Mouse (Mus musculus) ES-E14 (cell line): ENCODE measurements at regions not wholly inside any gene's neighbourhood (a gene's known extent, or its start where the extent isn't known, plus 50 kb on each side); places are given as distances from the start of the nearest gene placed in this dataset.

Experiments used
- ZC3H11A ChIP-seq: IDR thresholded peaks from 2 replicates; pipeline ENCODE4 v1.6.1; 2012; ENCODE audit warnings: low read depth, mild to moderate bottlenecking, inconsistent platforms, low read length, borderline replicate concordance
- ZNF384 ChIP-seq: IDR thresholded peaks from 2 replicates; pipeline ENCODE4 v1.6.1; 2012; ENCODE audit warnings: low read depth, low read length, inconsistent platforms

GRCm38 (mm10) chr8:88039286-88039685 lies 79.3 kb upstream of the Cnep1r1 start:
- TF ChIP-seq ZNF384 (no peak), ZC3H11A (no peak)
